Mouse (Mus musculus) ES-E14 (cell line): ENCODE measurements around the gene Klf12.

Experiments
- CHD2 ChIP-seq: IDR thresholded peaks from 2 replicates; pipeline ENCODE4 v1.6.1; 2014; ENCODE audit warnings: mild to moderate bottlenecking, low read depth, low read length, inconsistent platforms
- HCFC1 ChIP-seq: IDR thresholded peaks from 2 replicates; pipeline ENCODE4 v1.6.1; 2012; ENCODE audit warnings: low read length, inconsistent platforms, borderline replicate concordance; ENCODE audit not compliant: insufficient read depth

- TF ChIP-seq CHD2: no peak
- no peak for TF ChIP-seq HCFC1
Observed at GRCm38 (mm10) chr14:100165075-100165474, 119.4 kb downstream of the Klf12 start.
